Mouse (Mus musculus): Measurements from ENCODE around the gene Mmp12. TPM values are rescaled to one million over a fixed set of nuclear protein-coding genes. Genes with fewer than 3 reads are reported as not detected.

Gene Mmp12
- polyA plus RNA-seq, 1 experiment from 2014 or later = 0.18 TPM

Other genes with a start within 250 kb of the Mmp12 start
- gene Dync2h1, start 159.9 kb upstream of the Mmp12 start, polyA plus RNA-seq (2015; fragmentation: Nextera tagmentation; extraction: Ambion mirVana) = 17.7 and 18.7 TPM in 2 replicates
- gene Dcun1d5, start 159.9 kb upstream of the Mmp12 start, polyA plus RNA-seq (2015; fragmentation: Nextera tagmentation; extraction: Ambion mirVana) = 91.8 and 94.2 TPM in 2 replicates
- 0.09 and 1.5 TPM in 2 replicates for gene Mmp13, start 71.9 kb upstream of the Mmp12 start, polyA plus RNA-seq (2015; fragmentation: Nextera tagmentation; extraction: Ambion mirVana)
- not detected in 2 replicates for gene Mmp1b, start 43.7 kb downstream of the Mmp12 start, polyA plus RNA-seq (2015; fragmentation: Nextera tagmentation; extraction: Ambion mirVana)
- gene Mmp3, start 101.4 kb downstream of the Mmp12 start, polyA plus RNA-seq (2015; fragmentation: Nextera tagmentation; extraction: Ambion mirVana) = not detected in 2 replicates
- not detected in 2 replicates for gene Mmp10, start 158.0 kb downstream of the Mmp12 start, polyA plus RNA-seq (2015; fragmentation: Nextera tagmentation; extraction: Ambion mirVana)
- 0.20 and 0.24 TPM in 2 replicates for gene Mmp8, start 214.1 kb downstream of the Mmp12 start, polyA plus RNA-seq (2015; fragmentation: Nextera tagmentation; extraction: Ambion mirVana)
- not detected in 2 replicates for gene Mmp27, start 227.0 kb downstream of the Mmp12 start, polyA plus RNA-seq (2015; fragmentation: Nextera tagmentation; extraction: Ambion mirVana)

Measured in hindbrain, embryonic 16.5 days (tissue).